9 mouse cellular contexts compared by ENCODE assay signal in genomic region chr4:154837170-154837569, GRCm38 (mm10). TPM values are rescaled to one million over a fixed set of nuclear protein-coding genes. Genes with fewer than 3 reads are reported as not detected.
A peak's percentile ranks its signal among the peaks of the same experiment; 100 is the strongest.
DNase-seq lines count a peak whose midpoint lies in the region; ATAC-seq and TF ChIP-seq lines count a peak whose summit lies in the region.
"Had no signal": no experiment of that assay in that cellular context is flagged by ENCODE, and none has a peak within 500 bp of the region (broad histone marks: within the 10 kb centered on the region; RNA-seq: fewer than 3 reads in every experiment).

Gene Ttc34 (plus strand): TSS chr4:154837459.

- no peak within 1 kb of the TSS for H3K4me2 ChIP-seq in forebrain, embryonic 12.5 days
- H3K4me2 ChIP-seq in stomach, embryonic 16.5 days (ENCODE audit: low read depth, low read length): no peak within 1 kb of the TSS
- H3K4me2 ChIP-seq: limb, embryonic 13.5 days had no signal

- no peak within 1 kb of the TSS for H3K9ac ChIP-seq in forebrain, embryonic 12.5 days
- no peak within 1 kb of the TSS for H3K9ac ChIP-seq in stomach, embryonic 16.5 days (ENCODE audit: low read length)
- H3K9ac ChIP-seq: limb, embryonic 13.5 days had no signal

- WGBS in forebrain, embryonic 10.5 days: 47% methylated on average over 2 of the region's 2 CpGs
- WGBS in forebrain, embryonic 12.5 days: 46% methylated on average over 2 of the region's 2 CpGs
- 60% methylated on average over 2 of the region's 2 CpGs for WGBS in stomach, embryonic 16.5 days

- ATAC-seq in forebrain, embryonic 12.5 days (ENCODE audit: low FRiP score): no peak
- ATAC-seq in stomach, embryonic 16.5 days (ENCODE audit: insufficient read depth, low FRiP score): peak; percentile 45; the same call in 1 of the 2 replicates

- peak; percentile 94 for TF ChIP-seq CTCF in left cerebral cortex, adult 2 months (IDR thresholded peaks at IDR 0.05)

- intact Hi-C loops in heart, postnatal 36 days (cut with DNase I): loop anchor here (5.0 kb wide), 1 partner anchor 225 kb away; no protein-coding TSS in a partner anchor
- intact Hi-C loops in left cerebral cortex, adult 2 months (cut with DNase I): no loop called here

- H3K27me3 ChIP-seq in forebrain, embryonic 10.5 days (ENCODE audit: poor library complexity, severe bottlenecking): peaks cover 81% of the 10 kb centered on the region
- peaks cover 77% of the 10 kb centered on the region for H3K27me3 ChIP-seq in forebrain, embryonic 12.5 days
- no peaks in the 10 kb centered on the region; the same call in 1 of the 2 replicates for H3K27me3 ChIP-seq in stomach, embryonic 16.5 days (ENCODE audit: control insufficient read depth, insufficient read depth, low read length)
- H3K27me3 ChIP-seq: limb, embryonic 13.5 days had no signal

- H3K4me1 ChIP-seq in forebrain, embryonic 10.5 days: peaks cover 43% of the 10 kb centered on the region
- H3K4me1 ChIP-seq in forebrain, embryonic 12.5 days: no peaks in the 10 kb centered on the region
- H3K4me1 ChIP-seq in stomach, embryonic 16.5 days (ENCODE audit: control insufficient read depth, insufficient read depth, low read length): no peaks in the 10 kb centered on the region

- H3K9me3 ChIP-seq in forebrain, embryonic 10.5 days: no peaks in the 10 kb centered on the region
- H3K9me3 ChIP-seq in forebrain, embryonic 12.5 days: no peaks in the 10 kb centered on the region
- H3K9me3 ChIP-seq in stomach, embryonic 16.5 days (replicated peaks; ENCODE audit: control insufficient read depth, low read length): no peaks in the 10 kb centered on the region
- H3K9me3 ChIP-seq: limb, embryonic 13.5 days had no signal

- H3K27ac ChIP-seq in forebrain, embryonic 10.5 days: no peak within 1 kb of the TSS
- no peak within 1 kb of the TSS for H3K27ac ChIP-seq in forebrain, embryonic 12.5 days
- H3K27ac ChIP-seq in left cerebral cortex, adult 2 months: no peak within 1 kb of the TSS
- no peak within 1 kb of the TSS for H3K27ac ChIP-seq in stomach, embryonic 16.5 days (ENCODE audit: low read length)
- H3K27ac ChIP-seq: limb, embryonic 13.5 days had no signal

- no peaks in the 10 kb centered on the region for H3K36me3 ChIP-seq in forebrain, embryonic 10.5 days (replicated peaks)
- no peaks in the 10 kb centered on the region for H3K36me3 ChIP-seq in forebrain, embryonic 12.5 days (replicated peaks)
- H3K36me3 ChIP-seq in stomach, embryonic 16.5 days (ENCODE audit: control insufficient read depth, insufficient read depth, low read length): no peaks in the 10 kb centered on the region
- H3K36me3 ChIP-seq: limb, embryonic 13.5 days had no signal

- peak; percentile 66 for DNase-seq in forebrain, embryonic 10.5 days (ENCODE audit: extremely low spot score, low spot score)
- DNase-seq in MN1 (ENCODE audit: low spot score): peak; percentile 71
- DNase-seq in cerebellum, postnatal 25 days: peak; percentile 48 to 76
- DNase-seq in heart, postnatal 36 days: peak; percentile 63 to 68
- DNase-seq in left cerebral cortex, adult 2 months (ENCODE audit: extremely low spot score in 1 of 2, low spot score in 2 of 2): peak in 1 of 2 experiments; percentile 64
- peak; percentile 81 for DNase-seq in mesoderm, embryonic 11.5 days (ENCODE audit: low read depth, low spot score)

- H3K4me3 ChIP-seq in forebrain, embryonic 10.5 days: no peak within 1 kb of the TSS
- H3K4me3 ChIP-seq in forebrain, embryonic 12.5 days (replicated peaks): no peak within 1 kb of the TSS
- no peak within 1 kb of the TSS for H3K4me3 ChIP-seq in left cerebral cortex, adult 2 months
- no peak within 1 kb of the TSS for H3K4me3 ChIP-seq in stomach, embryonic 16.5 days (replicated peaks; ENCODE audit: low read length)
- H3K4me3 ChIP-seq: limb, embryonic 13.5 days had no signal

RNA-seq across cellular contexts. Expression of gene Ttc34, which starts in this region (rescaled TPM):
- polyA plus RNA-seq in forebrain, embryonic 10.5 days (2016; fragmentation: Nextera tagmentation; extraction: Ambion mirVana): 0.58 and 0.61 TPM in 2 replicates
- polyA plus RNA-seq in forebrain, embryonic 12.5 days (2016; fragmentation: Nextera tagmentation; extraction: Ambion mirVana): 0.26 and 0.38 TPM in 2 replicates
- under 1 TPM in 1 of 2 experiments, not detected in 1; 0.14 TPM for total RNA-seq in heart, postnatal 36 days (2021)
- total RNA-seq in left cerebral cortex, adult 2 months (2021): 1 to 10 TPM; 2.1 to 3.5 TPM
- 0.04 and 0.09 TPM in 2 replicates for polyA plus RNA-seq in stomach, embryonic 16.5 days (2015; fragmentation: Nextera tagmentation; extraction: Ambion mirVana)

Comparison
In these comparisons a context has a peak if more than half of its experiments do, and no peak if none do; other contexts are left out.
1. Peak in DNase-seq in forebrain, embryonic 10.5 days; RNA of the gene not detected or under 1 TPM.
2. Peak in DNase-seq in heart, postnatal 36 days; RNA of the gene not detected or under 1 TPM.
3. Peak in ATAC-seq in stomach, embryonic 16.5 days; RNA of the gene not detected or under 1 TPM.